Mouse (Mus musculus) forebrain, embryonic 13.5 days (tissue): Measurements from ENCODE around the gene Id3. TPM values are rescaled to one million over a fixed set of nuclear protein-coding genes. Genes with fewer than 3 reads are reported as not detected.
A peak's percentile ranks its signal among the peaks of the same experiment; 100 is the strongest.

Experiments
- ATAC-seq: fragments of 200-750 bp; cut with Nextera tagmentation; 2 replicates; pipeline ENCODE4 v1.8.0; 2017
- H3K27ac ChIP-seq: fragments of 300-500 bp; sonication (generic); 2 replicates; pipeline ENCODE4 v1.5.1; 2015; ENCODE audit warnings: inconsistent platforms, mild to moderate bottlenecking, moderate library complexity
- H3K27me3 ChIP-seq: fragments of 300-500 bp; sonication (generic); 2 replicates; pipeline ENCODE4 v1.6.1; 2015; ENCODE audit warnings: mild to moderate bottlenecking, inconsistent platforms
- H3K36me3 ChIP-seq: fragments of 300-500 bp; sonication (generic); 2 replicates; pipeline ENCODE4 v1.6.1; 2015; ENCODE audit warnings: mild to moderate bottlenecking, inconsistent platforms; ENCODE audit not compliant: poor library complexity, severe bottlenecking
- H3K4me1 ChIP-seq: fragments of 300-500 bp; sonication (generic); 2 replicates; pipeline ENCODE4 v1.6.1; 2015; ENCODE audit warnings: inconsistent platforms
- H3K4me2 ChIP-seq: fragments of 300-500 bp; sonication (generic); 2 replicates; pipeline ENCODE4 v1.6.1; 2015; ENCODE audit warnings: inconsistent platforms, mild to moderate bottlenecking, moderate library complexity
- H3K4me3 ChIP-seq: fragments of 300-500 bp; sonication (generic); 2 replicates; pipeline ENCODE4 v1.5.1; 2015; ENCODE audit warnings: mild to moderate bottlenecking, inconsistent platforms
- H3K9ac ChIP-seq: fragments of 300-500 bp; sonication (generic); 2 replicates; pipeline ENCODE4 v1.6.1; 2015; ENCODE audit warnings: mild to moderate bottlenecking, inconsistent platforms
- H3K9me3 ChIP-seq: fragments of 300-500 bp; sonication (generic); replicated peaks from 2 replicates; pipeline ENCODE4 v1.6.1; 2016; ENCODE audit warnings: inconsistent platforms
- WGBS: fragments of 180-500 bp; shearing (Covaris S2); methylation state at CpG from one replicate; pipeline ENCODE4 v1.1.7; 2015; 5-methylcytosine and 5-hydroxymethylcytosine counted together
- polyA plus RNA-seq: library from polyadenylated mRNA; unstranded; fragments of >200 nt; fragmentation: Nextera tagmentation; extraction: Ambion mirVana; gene quantifications from 2 replicates; pipeline ENCODE4 v1.2.1, GENCODE M21; 2015

Id3 gene
- polyA plus RNA-seq, 1 experiment from 2014 or later, result 90.9 TPM

DNA sequence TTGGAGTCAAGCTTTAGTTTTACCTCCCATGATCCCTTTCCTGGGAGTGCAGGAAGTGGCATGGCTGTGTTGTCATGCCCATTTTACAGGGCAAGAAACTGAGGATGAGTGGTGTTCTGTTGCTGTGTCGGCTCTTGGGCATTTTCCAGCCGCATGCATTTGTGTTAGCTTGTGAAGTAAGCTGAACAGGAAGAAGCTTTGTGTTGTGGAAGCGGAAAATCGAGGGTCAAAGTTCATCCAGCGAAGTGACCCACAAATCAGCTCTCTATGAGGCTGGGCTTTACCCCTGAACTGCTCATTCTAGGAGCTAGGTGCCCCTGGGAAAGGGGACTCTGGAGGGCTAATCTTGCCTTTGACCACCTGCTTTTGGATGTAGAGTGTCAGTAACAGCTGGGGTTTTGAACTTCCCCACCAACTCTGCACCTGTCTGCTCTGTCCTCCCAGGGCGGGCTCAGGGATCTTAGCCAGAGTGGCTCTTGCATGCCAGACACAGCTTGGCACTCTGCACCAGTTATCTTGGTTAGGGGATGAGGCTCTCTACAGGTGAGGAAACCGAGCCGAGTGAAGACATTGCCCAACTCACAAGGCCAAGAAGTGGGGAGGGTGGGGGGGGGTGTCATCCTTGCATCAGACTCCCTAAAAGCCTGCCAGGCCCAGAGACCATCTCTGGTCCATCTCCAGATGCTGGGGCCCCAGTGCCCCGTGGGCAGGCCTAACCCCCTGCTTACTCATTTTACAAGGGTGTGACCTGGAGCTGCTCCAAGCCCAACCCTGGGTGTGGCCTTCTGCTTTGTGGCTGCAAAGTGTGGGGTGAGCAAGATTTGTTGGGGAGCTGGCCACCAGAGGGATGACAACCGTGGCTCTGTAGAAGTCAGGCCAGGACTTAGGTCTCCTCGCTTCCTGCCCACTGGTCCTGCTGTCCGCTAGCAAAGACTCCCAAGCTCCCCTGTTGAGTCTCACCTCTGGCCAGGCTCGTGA is 31.2 kb downstream of the Id3 start:
- Histone ChIP-seq H3K4me2 (peak overlapping the region; percentile 100), H3K4me1 (peaks cover 69% of the 10 kb centered on the region), H3K36me3 (no peaks in the 10 kb centered on the region), H3K27ac (no peak overlapping the region), H3K27me3 (no peaks in the 10 kb centered on the region), H3K4me3 (peak overlapping the region; percentile 74), H3K9me3 (no peaks in the 10 kb centered on the region), H3K9ac (peak overlapping the region; percentile 77)
- no peak for ATAC-seq
- WGBS, result 77% methylated on average over 13 of the region's 13 CpGs

DNA sequence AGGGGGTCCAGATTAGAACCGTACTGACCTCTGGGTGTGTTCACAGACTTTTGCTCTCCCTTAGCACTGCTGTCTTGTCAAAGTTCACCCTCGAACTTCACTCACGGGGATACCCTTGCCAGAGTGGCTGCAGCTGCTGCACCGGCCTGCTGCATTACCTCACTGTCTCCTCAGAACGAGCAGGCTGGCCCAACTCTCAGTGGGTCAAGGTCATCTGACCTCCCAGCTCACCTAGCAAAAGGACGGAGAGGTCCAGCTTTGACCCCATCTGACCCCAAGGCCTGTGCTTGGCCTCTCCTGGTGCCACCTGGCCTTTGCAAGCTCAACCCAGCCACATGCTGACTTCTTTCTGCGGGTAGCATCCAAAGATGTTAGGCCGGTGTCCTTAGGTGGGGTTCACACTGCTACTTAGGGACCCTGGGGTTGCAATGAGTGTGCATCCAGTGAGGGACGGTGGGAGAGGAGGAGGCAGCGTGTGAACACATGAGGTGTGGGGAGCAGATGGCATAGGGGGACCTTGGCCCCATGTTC is 32.8 kb downstream of the Id3 start:
- 76% methylated on average over 10 of the region's 10 CpGs for WGBS
- no peak for ATAC-seq
- H3K27ac ChIP-seq, result peak overlapping the region; percentile 75
- peak overlapping the region; percentile 21 for H3K4me2 ChIP-seq
- peak overlapping the region; percentile 43; the same call in 1 of the 2 replicates for H3K9ac ChIP-seq
- no peaks in the 10 kb centered on the region for H3K36me3 ChIP-seq
- H3K4me1 ChIP-seq, result peaks cover 82% of the 10 kb centered on the region
- H3K9me3 ChIP-seq, result no peaks in the 10 kb centered on the region
- H3K27me3 ChIP-seq, result no peaks in the 10 kb centered on the region
- H3K4me3 ChIP-seq, result no peak overlapping the region

DNA sequence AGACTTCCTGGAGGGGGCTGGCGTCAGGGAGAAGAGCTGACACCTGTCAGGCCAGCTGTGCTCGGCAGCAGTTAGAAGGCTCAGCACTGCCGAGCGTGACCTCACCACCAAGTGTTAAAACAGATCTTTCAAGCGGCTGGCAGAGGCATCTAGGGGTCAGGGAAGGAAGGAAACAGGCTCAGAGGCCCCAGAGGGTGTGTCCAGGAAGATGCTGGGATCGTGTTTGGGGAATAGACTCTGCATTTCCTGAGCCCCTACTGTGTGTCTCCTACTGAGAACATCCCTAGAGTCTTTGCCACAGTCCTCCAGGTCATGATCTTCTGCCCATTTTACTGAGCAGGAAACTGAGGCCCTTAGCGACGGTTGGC is 33.9 kb downstream of the Id3 start:
- Histone ChIP-seq H3K4me2 (peak overlapping the region; percentile 32; the same call in 1 of the 2 replicates), H3K4me3 (no peak overlapping the region), H3K27ac (peak overlapping the region; percentile 75), H3K9ac (no peak overlapping the region), H3K4me1 (peaks cover 76% of the 10 kb centered on the region), H3K36me3 (peaks cover 2% of the 10 kb centered on the region; the same call in 1 of the 2 replicates), H3K9me3 (no peaks in the 10 kb centered on the region), H3K27me3 (no peaks in the 10 kb centered on the region)
- WGBS, result 48% methylated on average over 8 of the region's 8 CpGs
- ATAC-seq, result no peak

DNA sequence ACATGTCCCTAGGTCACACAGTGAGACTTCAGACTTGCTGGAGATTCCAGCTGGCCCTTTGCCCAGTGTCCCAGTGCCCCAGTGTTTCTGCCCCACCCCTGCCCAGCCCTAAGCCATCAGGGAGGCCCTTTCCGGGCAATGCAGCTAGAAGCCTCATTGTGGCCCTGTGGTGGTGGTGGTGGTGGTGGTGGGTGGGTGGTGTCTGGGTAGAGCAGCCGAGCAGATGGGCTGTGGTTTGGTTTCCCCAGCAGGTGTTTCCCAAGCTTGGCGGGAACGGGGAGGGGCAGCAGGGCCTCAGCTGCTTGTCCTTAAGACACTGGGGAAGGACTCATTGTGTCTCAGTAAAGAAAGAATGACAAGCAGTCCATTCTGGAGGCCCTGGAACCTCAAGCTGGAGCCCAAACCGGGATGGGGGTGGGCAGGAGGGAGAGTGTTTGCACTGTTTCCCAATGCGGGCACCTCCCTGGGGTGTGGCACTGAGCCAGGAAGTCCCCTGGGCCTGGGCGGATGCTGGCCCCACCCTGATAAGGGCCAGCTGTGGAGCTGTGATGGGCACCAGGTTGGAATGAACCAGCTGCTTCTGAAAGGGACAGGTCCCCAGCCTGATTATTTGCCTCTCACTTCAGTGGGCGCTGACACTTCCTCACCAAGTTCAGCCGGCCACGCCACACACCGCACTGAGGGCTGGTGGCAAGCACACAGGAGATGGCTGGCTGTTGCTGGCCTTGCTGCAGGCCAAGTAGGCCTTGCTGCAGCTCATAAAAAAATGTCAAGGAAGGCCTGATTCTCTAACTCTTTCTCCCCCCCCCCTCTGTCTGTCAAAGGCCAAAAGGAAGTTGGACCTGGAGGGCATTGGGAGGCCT is 34.5 kb downstream of the Id3 start:
- H3K27me3 ChIP-seq, result no peaks in the 10 kb centered on the region
- 0 out of 2 replicates have a peak overlapping the region, but pooled peaks have one; percentile 13 for H3K9ac ChIP-seq
- H3K9me3 ChIP-seq, result no peaks in the 10 kb centered on the region
- H3K36me3 ChIP-seq, result peaks cover 3% of the 10 kb centered on the region; the same call in 1 of the 2 replicates
- WGBS, result 37% methylated on average over 11 of the region's 11 CpGs
- peaks cover 70% of the 10 kb centered on the region for H3K4me1 ChIP-seq
- peak; percentile 31; the same call in 1 of the 2 replicates for ATAC-seq
- H3K4me2 ChIP-seq, result peak overlapping the region; percentile 32
- H3K27ac ChIP-seq, result peak overlapping the region; percentile 75
- H3K4me3 ChIP-seq, result no peak overlapping the region

DNA sequence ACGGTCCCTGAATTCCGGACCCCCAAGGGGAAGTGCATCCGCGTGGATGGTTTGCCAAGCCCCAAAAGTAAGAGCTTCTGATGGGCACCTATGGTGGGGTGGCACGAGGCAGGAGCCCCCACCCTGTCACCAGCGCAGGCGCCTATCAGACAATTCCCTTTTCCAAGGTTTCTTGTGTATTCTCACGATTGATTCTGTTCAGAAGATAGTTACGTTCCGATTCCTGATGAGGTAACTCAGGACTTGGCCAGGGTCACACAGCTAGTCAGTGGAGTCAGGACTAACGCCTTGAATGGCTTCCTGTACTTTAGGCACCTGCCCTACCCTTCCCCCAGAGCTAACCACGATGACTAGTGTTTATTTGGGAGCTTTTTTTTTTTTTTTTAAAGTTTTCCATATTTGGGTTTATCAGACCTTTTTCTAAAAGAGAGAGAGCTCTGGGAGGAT is 35.2 kb downstream of the Id3 start:
- no peaks in the 10 kb centered on the region for H3K27me3 ChIP-seq
- WGBS, result 87% methylated on average over 12 of the region's 12 CpGs
- H3K9ac ChIP-seq, result 0 out of 2 replicates have a peak overlapping the region, but pooled peaks have one; percentile 13
- no peaks in the 10 kb centered on the region for H3K9me3 ChIP-seq
- H3K4me3 ChIP-seq, result no peak overlapping the region
- peak overlapping the region; percentile 75; the same call in 1 of the 2 replicates for H3K27ac ChIP-seq
- peaks cover 3% of the 10 kb centered on the region; the same call in 1 of the 2 replicates for H3K36me3 ChIP-seq
- H3K4me1 ChIP-seq, result peaks cover 63% of the 10 kb centered on the region
- ATAC-seq, result no peak
- no peak overlapping the region for H3K4me2 ChIP-seq

DNA sequence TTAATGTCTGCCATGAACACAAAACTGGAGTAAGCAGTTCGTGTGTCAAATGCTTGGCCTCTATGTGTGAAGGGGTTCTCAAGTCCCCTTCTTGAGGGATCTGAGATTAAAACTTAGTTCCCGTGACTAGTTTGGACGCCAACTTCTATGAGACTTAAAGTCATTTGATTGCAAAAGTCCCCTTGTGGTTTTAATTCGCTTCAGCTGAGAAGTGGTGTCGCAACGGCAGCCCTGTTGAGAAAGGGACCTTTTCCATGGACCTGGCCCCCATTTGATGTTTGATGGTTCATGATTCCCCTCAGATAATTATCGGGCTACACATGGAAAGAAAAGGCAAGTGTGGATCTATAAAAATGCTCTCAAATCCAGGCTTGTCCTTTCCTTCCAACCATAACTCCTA is 36.2 kb downstream of the Id3 start:
- no peak overlapping the region for H3K4me3 ChIP-seq
- H3K4me1 ChIP-seq, result peaks cover 53% of the 10 kb centered on the region
- H3K4me2 ChIP-seq, result peak overlapping the region; percentile 55; the same call in 1 of the 2 replicates
- no peaks in the 10 kb centered on the region for H3K9me3 ChIP-seq
- no peak overlapping the region for H3K9ac ChIP-seq
- H3K27me3 ChIP-seq, result no peaks in the 10 kb centered on the region
- 90% methylated on average over 7 of the region's 7 CpGs for WGBS
- no peak overlapping the region for H3K27ac ChIP-seq
- peaks cover 9% of the 10 kb centered on the region for H3K36me3 ChIP-seq
- no peak for ATAC-seq

DNA sequence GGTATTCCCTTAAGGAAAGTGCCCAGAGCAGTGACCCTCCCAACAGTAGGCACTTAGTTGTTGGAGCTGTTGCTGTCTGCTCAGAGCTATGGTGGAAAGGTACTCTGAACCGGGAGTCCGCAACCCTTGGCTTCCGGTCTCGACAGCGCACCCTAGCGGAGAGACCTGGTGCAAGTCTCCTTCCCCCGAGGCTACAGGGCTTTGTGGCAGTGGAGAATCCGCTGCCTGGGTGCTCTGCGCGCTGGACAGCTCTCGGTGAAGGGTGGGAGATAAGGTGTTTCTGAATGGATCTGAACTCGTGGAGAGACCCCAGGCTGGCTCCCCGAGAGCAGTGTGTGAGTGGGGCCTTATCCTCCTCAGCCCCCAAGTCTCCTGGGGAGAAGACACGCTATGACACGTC is 36.7 kb downstream of the Id3 start:
- H3K36me3 ChIP-seq, result peaks cover 11% of the 10 kb centered on the region
- peak overlapping the region; percentile 50; the same call in 1 of the 2 replicates for H3K9ac ChIP-seq
- H3K27me3 ChIP-seq, result no peaks in the 10 kb centered on the region
- ATAC-seq, result peak; percentile 46; the same call in 1 of the 2 replicates
- WGBS, result 8% methylated on average over 15 of the region's 15 CpGs
- H3K4me1 ChIP-seq, result peaks cover 48% of the 10 kb centered on the region
- no peak overlapping the region for H3K27ac ChIP-seq
- H3K9me3 ChIP-seq, result no peaks in the 10 kb centered on the region
- H3K4me3 ChIP-seq, result peak overlapping the region; percentile 31
- H3K4me2 ChIP-seq, result peak overlapping the region; percentile 55

DNA sequence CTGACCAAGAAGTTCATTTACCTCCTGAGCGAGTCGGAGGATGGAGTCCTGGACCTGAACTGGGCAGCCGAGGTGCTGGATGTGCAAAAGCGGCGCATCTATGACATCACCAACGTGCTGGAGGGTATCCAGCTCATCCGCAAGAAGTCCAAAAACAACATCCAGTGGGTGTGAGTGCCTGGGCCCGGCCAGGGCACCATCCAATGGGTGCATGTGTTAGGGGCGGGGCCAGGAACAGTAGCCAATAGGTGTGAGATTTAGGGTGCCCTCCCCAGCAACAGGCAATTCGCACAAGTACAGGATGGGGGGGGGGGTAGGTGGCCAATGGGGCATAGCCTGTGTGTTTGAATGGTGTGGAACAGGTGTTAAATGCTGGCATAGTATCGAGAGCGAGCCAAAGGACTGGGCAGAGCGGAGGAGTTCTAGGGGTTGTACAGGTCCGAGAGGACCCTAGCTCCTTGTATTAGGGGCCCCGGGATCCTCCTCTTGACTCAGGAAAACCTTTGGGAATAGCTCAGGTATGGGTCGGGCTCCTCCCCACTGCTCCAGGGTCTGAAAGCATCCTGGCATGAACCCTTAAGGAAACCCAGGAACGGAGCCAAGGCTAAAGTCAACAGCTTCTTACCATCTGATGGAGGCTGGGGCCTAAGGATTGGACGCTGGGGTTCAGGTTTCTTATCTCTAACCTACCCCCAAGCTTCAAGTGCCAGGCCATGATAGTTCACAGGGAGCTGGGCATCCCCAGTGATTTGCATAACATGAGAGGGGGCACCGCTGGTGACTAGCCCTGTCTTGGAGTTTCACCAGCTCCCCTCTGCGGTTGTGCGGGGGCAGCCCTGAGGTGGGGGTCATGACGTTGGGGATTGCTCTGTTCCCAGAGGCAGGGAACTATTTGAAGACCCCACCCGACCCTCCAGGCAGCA is 37.4 kb downstream of the Id3 start:
- Histone ChIP-seq H3K9me3 (no peaks in the 10 kb centered on the region), H3K4me3 (peak overlapping the region; percentile 31), H3K9ac (peak overlapping the region; percentile 50; the same call in 1 of the 2 replicates), H3K4me1 (peaks cover 43% of the 10 kb centered on the region), H3K27me3 (no peaks in the 10 kb centered on the region), H3K4me2 (peak overlapping the region; percentile 55), H3K27ac (no peak overlapping the region), H3K36me3 (peaks cover 18% of the 10 kb centered on the region)
- 24% methylated on average over 23 of the region's 23 CpGs for WGBS
- peak; percentile 70 for ATAC-seq

DNA sequence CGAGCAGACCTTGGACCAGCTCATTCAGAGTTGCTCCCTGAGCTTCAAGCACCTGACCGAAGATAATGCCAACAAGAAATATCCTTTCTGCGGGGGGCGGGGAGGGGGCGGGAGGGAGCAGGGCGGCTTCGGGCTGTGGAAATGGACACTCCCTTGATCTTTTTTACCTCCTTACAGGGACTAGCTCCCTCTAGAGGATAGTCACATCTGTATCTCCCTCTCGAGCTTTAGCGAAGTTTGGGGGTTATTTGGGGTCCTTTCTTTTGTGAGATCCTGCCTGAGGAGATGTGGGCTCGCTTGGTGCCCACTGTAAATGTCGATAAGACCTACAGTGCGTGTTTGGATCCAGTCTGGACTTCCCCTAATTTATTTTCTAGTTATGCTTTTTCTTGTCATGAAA is 38.1 kb downstream of the Id3 start:
- ATAC-seq, result no peak
- no peaks in the 10 kb centered on the region for H3K27me3 ChIP-seq
- 29% methylated on average over 12 of the region's 12 CpGs for WGBS
- no peak overlapping the region for H3K4me3 ChIP-seq
- H3K27ac ChIP-seq, result no peak overlapping the region
- peaks cover 36% of the 10 kb centered on the region for H3K4me1 ChIP-seq
- H3K4me2 ChIP-seq, result no peak overlapping the region
- peaks cover 25% of the 10 kb centered on the region for H3K36me3 ChIP-seq
- H3K9ac ChIP-seq, result no peak overlapping the region
- H3K9me3 ChIP-seq, result no peaks in the 10 kb centered on the region

DNA sequence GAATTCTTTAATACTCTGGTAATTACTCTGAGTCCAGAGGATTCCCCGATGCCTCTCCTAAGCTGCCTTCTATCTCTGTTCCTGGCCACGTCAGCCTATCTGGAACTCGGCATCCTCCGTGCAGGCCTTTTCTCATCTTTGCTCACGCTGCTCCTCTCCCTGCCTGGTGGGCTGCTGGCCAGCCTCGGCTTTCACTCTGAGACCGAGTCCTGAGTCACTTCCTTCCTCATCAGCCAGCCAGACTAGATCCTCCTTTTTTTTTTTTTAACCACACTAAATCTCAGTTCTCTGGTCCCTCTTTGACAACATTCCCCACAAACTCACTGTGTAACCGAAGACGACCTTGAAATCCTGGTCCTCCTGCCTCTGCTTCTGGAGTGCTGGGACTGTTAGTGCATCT is 42.1 kb downstream of the Id3 start:
- H3K4me3 ChIP-seq, result no peak overlapping the region
- ATAC-seq, result no peak
- H3K9me3 ChIP-seq, result no peaks in the 10 kb centered on the region
- no peaks in the 10 kb centered on the region for H3K27me3 ChIP-seq
- H3K4me1 ChIP-seq, result peaks cover 8% of the 10 kb centered on the region
- peaks cover 63% of the 10 kb centered on the region for H3K36me3 ChIP-seq
- whole genome bisulfite sequencing, result 86% methylated on average over 9 of the region's 9 CpGs
- no peak overlapping the region for H3K9ac ChIP-seq
- H3K27ac ChIP-seq, result no peak overlapping the region
- no peak overlapping the region for H3K4me2 ChIP-seq

DNA sequence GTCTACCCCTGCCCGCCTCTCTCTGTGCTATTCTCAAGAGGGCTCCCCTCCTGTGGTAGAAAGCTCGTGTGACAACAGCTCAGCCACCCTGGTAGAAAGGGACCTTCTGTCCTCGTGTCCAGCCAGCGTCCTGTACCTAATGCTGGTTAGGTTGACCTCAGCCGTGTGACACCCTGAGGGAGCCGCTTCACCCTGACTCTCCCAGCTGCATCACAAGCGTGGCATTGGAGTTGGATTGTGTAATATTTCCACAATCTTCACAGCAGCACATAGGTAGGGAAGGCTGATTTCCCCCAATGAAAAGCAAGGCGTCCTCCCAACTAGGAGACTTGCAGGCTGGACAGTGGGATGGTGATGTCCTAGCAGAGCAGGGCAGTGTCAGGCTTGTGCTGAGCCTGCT is 43.0 kb downstream of the Id3 start:
- WGBS, result 82% methylated on average over 8 of the region's 8 CpGs
- H3K9me3 ChIP-seq, result no peaks in the 10 kb centered on the region
- H3K36me3 ChIP-seq, result peaks cover 67% of the 10 kb centered on the region
- ATAC-seq, result no peak
- no peak overlapping the region for H3K27ac ChIP-seq
- H3K4me3 ChIP-seq, result no peak overlapping the region
- H3K4me1 ChIP-seq, result no peaks in the 10 kb centered on the region
- no peak overlapping the region for H3K9ac ChIP-seq
- H3K27me3 ChIP-seq, result no peaks in the 10 kb centered on the region
- H3K4me2 ChIP-seq, result no peak overlapping the region
